Mouse (Mus musculus) olfactory bulb, adult 2 months (tissue): ENCODE data around the gene Ptprb.

ENCODE experiments used
- CTCF ChIP-seq: fragments of 200-500 bp; IDR thresholded peaks from 2 replicates; pipeline ENCODE4 v1.5.1; 2012; ENCODE audit warnings: low read depth, mild to moderate bottlenecking, low read length, moderate library complexity; ENCODE audit not compliant: insufficient read depth
- POLR2A ChIP-seq: fragments of 200-500 bp; IDR thresholded peaks from 2 replicates; pipeline ENCODE4 v1.6.1; 2012; ENCODE audit warnings: mild to moderate bottlenecking, low read depth, low read length, moderate library complexity; ENCODE audit not compliant: insufficient read depth

DNA sequence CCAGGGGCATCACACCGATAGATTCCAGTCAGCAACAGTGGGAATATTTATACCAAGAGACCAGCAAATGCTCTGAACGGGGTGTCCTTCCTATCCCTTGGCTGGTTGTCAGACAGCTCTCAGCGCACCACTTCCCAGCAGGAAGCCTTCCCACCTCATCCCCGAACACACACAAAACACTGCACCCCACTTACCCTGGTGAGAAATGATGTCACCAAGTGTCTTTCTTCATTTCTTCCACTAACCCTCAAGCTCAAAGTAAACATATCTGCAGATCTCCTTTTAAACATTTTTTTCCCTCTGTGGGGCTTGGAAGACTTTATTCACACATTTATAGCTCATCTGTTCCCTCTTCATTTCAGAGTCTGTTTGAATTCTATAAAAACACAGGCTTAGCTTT, 128.4 kb downstream of the Ptprb start:
- no peak for TF ChIP-seq POLR2A
- TF ChIP-seq CTCF, result no peak
